Mouse (Mus musculus) midbrain, embryonic 11.5 days (tissue): Measurements from ENCODE around the gene Xlr5b. TPM values are rescaled to one million over a fixed set of nuclear protein-coding genes. Genes with fewer than 3 reads are reported as not detected.

Source experiments
- polyA plus RNA-seq: library from polyadenylated mRNA; unstranded; fragments of >200 nt; fragmentation: Nextera tagmentation; extraction: Ambion mirVana; gene quantifications from 2 replicates; pipeline ENCODE4 v1.2.1, GENCODE M21; 2014

Xlr5b gene
- polyA plus RNA-seq, 1 experiment from 2014 or later: not detected

Other genes starting within 250 kb of the Xlr5b start
- 136 and 148 TPM in 2 replicates for gene Cetn2, start 230.4 kb upstream of the Xlr5b start, polyA plus RNA-seq
- gene Nsdhl, start 230.2 kb upstream of the Xlr5b start, polyA plus RNA-seq: 52.5 and 54.4 TPM in 2 replicates
- gene Zfp185, start 161.5 kb upstream of the Xlr5b start, polyA plus RNA-seq: 3.4 and 3.9 TPM in 2 replicates
- not detected in 2 replicates for gene Pnma5, start 111.7 kb upstream of the Xlr5b start, polyA plus RNA-seq
- gene Pnma3, start 84.0 kb upstream of the Xlr5b start, polyA plus RNA-seq: 0.57 and 0.59 TPM in 2 replicates
- gene Xlr4a, start 66.3 kb upstream of the Xlr5b start, polyA plus RNA-seq: 0.42 and 0.58 TPM in 2 replicates
- 3.8 and 4.7 TPM in 2 replicates for gene Xlr3a, start 51.7 kb upstream of the Xlr5b start, polyA plus RNA-seq
- gene Gm14685, start 31.7 kb upstream of the Xlr5b start, polyA plus RNA-seq: 0.23 TPM in 1 of 2 replicates, not detected in the other
- 0.27 TPM in 1 of 2 replicates, not detected in the other for gene DXBay18, start 654 bp downstream of the Xlr5b start, polyA plus RNA-seq
- not detected in 2 replicates for gene Spin2d, start 28.2 kb downstream of the Xlr5b start, polyA plus RNA-seq
- gene Xlr3b, start 43.4 kb downstream of the Xlr5b start, polyA plus RNA-seq: 16.1 and 18.9 TPM in 2 replicates
- gene Xlr4b, start 65.5 kb downstream of the Xlr5b start, polyA plus RNA-seq: 0.31 and 0.32 TPM in 2 replicates
- 16.0 and 19.4 TPM in 2 replicates for gene F8a, start 79.5 kb downstream of the Xlr5b start, polyA plus RNA-seq
- 0.12 and 0.22 TPM in 2 replicates for gene Xlr4c, start 94.3 kb downstream of the Xlr5b start, polyA plus RNA-seq
- 0.11 and 0.14 TPM in 2 replicates for gene Xlr3c, start 116.6 kb downstream of the Xlr5b start, polyA plus RNA-seq
- gene Xlr5a, start 144.2 kb downstream of the Xlr5b start, polyA plus RNA-seq: not detected in 2 replicates
- not detected in 2 replicates for gene Xlr5c, start 144.2 kb downstream of the Xlr5b start, polyA plus RNA-seq
- not detected in 2 replicates for gene Gm45015, start 188.0 kb downstream of the Xlr5b start, polyA plus RNA-seq
- gene Zfp275, start 193.8 kb downstream of the Xlr5b start, polyA plus RNA-seq: 15.9 and 17.7 TPM in 2 replicates
- not detected in 2 replicates for gene Gm18336, start 249.9 kb downstream of the Xlr5b start, polyA plus RNA-seq